Mouse (Mus musculus) urinary bladder, adult 2 months (tissue): Measurements from ENCODE around the gene Ss18l1. TPM values are rescaled to one million over a fixed set of nuclear protein-coding genes. Genes with fewer than 3 reads are reported as not detected.
A peak's percentile ranks its signal among the peaks of the same experiment; 100 is the strongest.

Experiments
- DNase-seq: peaks from one replicate; pipeline ENCODE4 v3.0.0; 2022; ENCODE audit warnings: low spot score
- polyA plus RNA-seq: library from polyadenylated mRNA; depleted of rRNA; stranded (reverse); fragments of >200 nt; gene quantifications from 2 replicates; pipeline ENCODE4 v1.2.3, GENCODE M21; 2012; rRNA removed

Gene Ss18l1
- polyA plus RNA-seq, 1 experiment = 5.2 TPM

DNA sequence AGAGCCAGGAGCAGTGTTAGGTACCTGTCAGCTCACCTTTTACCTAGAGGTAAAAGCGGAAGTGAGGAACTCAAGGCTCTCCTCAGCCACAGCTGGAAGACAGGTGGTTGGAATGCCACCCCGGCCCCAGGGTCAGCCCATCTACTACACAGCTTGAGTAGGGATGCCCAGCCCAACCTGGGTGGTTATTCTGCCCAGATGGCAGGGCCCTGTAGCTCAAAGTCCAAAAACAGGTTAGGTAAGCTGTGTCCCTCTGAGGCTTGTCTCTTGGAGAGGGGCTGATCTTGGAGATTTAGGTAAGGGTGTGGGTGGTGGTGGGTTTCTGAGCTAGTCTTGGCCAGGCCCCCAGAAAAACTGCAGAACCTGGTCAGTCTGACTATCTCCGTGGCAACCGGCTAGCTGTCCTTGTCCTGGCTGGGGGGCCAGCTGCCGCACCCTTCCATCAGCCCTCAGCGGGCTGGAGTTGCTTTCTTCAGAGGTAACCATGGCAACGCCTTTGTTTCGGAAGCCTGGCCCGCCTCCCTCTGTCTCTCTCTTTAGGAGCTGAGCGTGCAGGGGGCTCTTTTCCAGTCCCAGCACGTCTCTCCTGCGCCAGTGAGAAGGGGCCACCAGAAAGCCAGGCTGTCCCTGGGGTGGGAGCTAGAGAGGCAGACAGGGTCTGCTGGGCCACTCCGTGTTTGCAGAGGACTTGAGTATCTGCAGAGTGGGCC, 75.3 kb downstream of the Ss18l1 start:
- no peak for DNase-seq

DNA sequence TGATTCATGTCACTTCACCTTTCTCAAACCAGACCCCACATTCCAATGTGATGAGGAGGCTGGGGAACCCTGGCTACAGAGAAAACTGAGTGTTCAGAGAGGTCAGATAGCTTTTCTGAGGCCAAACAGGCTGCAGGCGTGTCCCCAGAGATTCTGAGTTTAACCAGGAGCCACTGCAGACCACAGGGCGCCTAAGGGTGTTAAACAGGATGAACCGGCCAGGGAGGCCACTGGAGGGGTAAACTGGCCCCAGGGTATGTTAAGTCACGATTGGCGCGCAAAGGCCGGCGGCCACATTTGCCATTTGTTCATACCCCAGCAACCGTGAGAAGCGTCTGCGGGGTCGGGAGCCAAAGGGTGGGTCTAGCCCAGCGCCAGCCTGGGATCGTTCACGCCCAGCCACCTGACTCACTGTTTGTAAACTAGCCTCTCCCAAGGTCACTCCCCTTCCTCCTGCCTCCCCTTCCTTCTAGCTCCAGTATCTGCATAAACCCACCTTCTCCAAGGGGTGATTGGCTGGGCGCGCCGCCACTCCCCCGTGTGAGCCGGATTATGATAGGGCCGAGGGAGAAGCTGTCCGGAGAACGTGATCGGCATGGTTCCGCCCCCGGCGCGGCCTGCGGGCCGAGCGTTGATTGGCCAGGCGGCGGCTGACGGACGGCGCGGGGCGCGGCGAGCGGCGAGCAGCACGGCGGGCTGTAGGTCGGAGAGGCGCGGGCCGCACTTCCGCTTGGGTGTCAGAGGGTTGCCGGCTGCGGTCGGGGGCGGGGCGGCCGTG, 76.5 kb downstream of the Ss18l1 start, which contains the start of gene Osbpl2:
Gene Osbpl2, plus strand, starts transcription at position 646 of the 778 bp plus-strand sequence.
- DNase-seq = peak; percentile 99

Other genes with a start within 250 kb of the Ss18l1 start
- gene Taf4, start 65.9 kb upstream of the Ss18l1 start, polyA plus RNA-seq = 11.1 and 14.8 TPM in 2 replicates
- 48.7 and 51.4 TPM in 2 replicates for gene Lsm14b, start 17.5 kb upstream of the Ss18l1 start, polyA plus RNA-seq
- 198 and 224 TPM in 2 replicates for gene Psma7, start 76 bp upstream of the Ss18l1 start, polyA plus RNA-seq
- gene Mtg2, start 28.1 kb downstream of the Ss18l1 start, polyA plus RNA-seq = 25.0 and 33.0 TPM in 2 replicates
- gene Hrh3, start 62.0 kb downstream of the Ss18l1 start, polyA plus RNA-seq = 2.9 and 3.2 TPM in 2 replicates
- 87.1 and 92.1 TPM in 2 replicates for gene Osbpl2, start 76.8 kb downstream of the Ss18l1 start, polyA plus RNA-seq
- 84.3 and 84.4 TPM in 2 replicates for gene Adrm1, start 129.0 kb downstream of the Ss18l1 start, polyA plus RNA-seq
- gene Lama5, start 183.3 kb downstream of the Ss18l1 start, polyA plus RNA-seq = 144 and 160 TPM in 2 replicates
- 3,847 and 3,981 TPM in 2 replicates for gene Rps21, start 214.9 kb downstream of the Ss18l1 start, polyA plus RNA-seq
- gene Cables2, start 231.0 kb downstream of the Ss18l1 start, polyA plus RNA-seq = 25.4 and 28.3 TPM in 2 replicates
- 4.6 and 5.9 TPM in 2 replicates for gene Rbbp8nl, start 247.4 kb downstream of the Ss18l1 start, polyA plus RNA-seq